Mouse (Mus musculus): ENCODE data around the gene Rnf38. TPM values are rescaled to one million over a fixed set of nuclear protein-coding genes. Genes with fewer than 3 reads are reported as not detected.

The Rnf38 gene
- polyA plus RNA-seq (2014; fragmentation: Nextera tagmentation; extraction: Ambion mirVana): 55.1 and 55.8 TPM in 2 replicates

DNA sequence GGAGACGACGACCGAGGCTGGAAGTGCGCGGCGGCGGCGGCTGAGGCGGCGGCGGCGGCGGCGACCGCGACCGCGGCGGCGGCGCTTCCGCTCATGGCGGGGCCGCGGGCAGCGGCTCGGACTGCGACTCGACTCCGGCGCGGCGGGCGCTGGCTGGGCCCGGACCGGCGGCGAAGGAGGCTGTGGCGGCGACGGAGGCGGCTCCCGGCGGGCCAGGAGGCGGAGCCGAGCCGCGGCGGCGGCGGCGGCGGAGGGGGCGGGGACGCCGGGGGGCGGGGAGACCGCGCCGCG is at the start of gene Rnf38:
TSS of gene Rnf38 (minus strand) at position 77 of the 291 bp plus-strand sequence.
- Histone ChIP-seq H3K36me3 (ENCODE audit: control insufficient read depth, insufficient read depth, low read length) (no peaks in the 10 kb centered on the region), H3K4me3 (ENCODE audit: low read depth, low read length) (peak within 1 kb of the TSS; percentile 93), H3K9me3 (ENCODE audit: control insufficient read depth, low read length) (no peaks in the 10 kb centered on the region), H3K27ac (ENCODE audit: low read depth, low read length) (peak within 1 kb of the TSS; percentile 95), H3K4me2 (ENCODE audit: low read depth) (peak within 1 kb of the TSS; percentile 78), H3K27me3 (ENCODE audit: control insufficient read depth, insufficient read depth, low read length) (no peaks in the 10 kb centered on the region), H3K4me1 (ENCODE audit: control insufficient read depth, insufficient read depth, low read length) (peaks cover 12% of the 10 kb centered on the region), H3K9ac (ENCODE audit: low read length) (peak within 1 kb of the TSS; percentile 87)
- ATAC-seq (ENCODE audit: insufficient read depth, low FRiP score, low TSS enrichment) (no peak), DNase-seq (ENCODE audit: low spot score) (no peak)
- no CpG with 5 or more reads among the region's 61 CpGs for WGBS

DNA sequence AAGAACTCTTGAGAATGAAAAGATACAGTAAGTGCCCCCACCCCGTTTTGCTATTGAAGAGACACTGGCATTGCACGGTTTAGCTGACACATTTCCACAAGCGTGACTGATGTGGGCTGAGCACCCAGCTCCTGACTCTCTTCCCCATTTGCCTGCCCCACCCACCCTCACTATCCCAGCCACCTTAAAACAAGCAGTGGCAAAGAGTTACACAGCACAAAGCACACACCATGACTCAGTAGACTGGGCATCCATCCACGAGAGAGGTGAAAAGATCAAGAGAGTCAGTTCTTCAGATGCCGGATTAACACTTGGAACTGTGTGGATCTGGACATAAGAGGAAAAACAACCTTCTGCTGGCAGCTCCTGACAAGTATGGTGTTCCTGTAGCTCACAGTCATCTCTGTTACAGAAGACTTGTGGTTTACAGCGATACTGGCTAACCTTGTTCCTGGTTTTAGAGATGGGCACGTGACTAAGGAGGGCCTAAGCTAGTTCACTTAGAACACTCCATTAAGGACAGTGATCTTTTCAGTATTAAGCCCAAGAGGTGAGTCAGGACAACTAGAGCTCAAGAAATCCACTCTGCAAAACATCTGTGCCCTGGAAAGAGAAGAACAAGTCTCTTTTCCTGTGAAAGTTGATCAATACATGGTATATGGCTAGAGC is 48.1 kb upstream of the Rnf38 start:
- Histone ChIP-seq H3K27ac (ENCODE audit: low read depth, low read length) (no peak overlapping the region), H3K9ac (ENCODE audit: low read length) (no peak overlapping the region), H3K4me1 (ENCODE audit: control insufficient read depth, insufficient read depth, low read length) (no peaks in the 10 kb centered on the region), H3K4me3 (ENCODE audit: low read depth, low read length) (no peak overlapping the region), H3K27me3 (ENCODE audit: control insufficient read depth, insufficient read depth, low read length) (no peaks in the 10 kb centered on the region), H3K4me2 (ENCODE audit: low read depth) (no peak overlapping the region), H3K9me3 (ENCODE audit: control insufficient read depth, low read length) (no peaks in the 10 kb centered on the region), H3K36me3 (ENCODE audit: control insufficient read depth, insufficient read depth, low read length) (no peaks in the 10 kb centered on the region)
- DNase-seq (ENCODE audit: low spot score) (no peak), ATAC-seq (ENCODE audit: insufficient read depth, low FRiP score, low TSS enrichment) (no peak)
- 81% methylated on average over 7 of the region's 7 CpGs for WGBS

DNA sequence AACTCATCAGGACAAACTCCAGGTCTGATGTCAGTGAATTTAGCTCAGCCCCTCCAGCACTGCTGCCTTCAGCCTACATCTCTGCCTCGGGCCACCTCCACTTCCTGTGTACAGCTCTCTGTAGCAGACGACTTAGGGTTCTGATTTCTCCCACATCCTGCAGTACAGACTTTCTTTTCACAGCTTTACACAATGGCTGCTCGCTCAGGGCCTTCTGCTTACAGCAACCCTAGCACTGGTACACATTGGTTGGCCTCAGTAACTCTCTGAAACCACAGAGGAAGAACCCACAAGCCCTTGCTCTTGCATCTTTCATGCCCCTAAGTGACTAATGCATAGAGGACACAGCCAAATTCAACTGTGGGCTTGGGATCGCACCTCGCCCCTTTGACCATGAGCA is 37.5 kb upstream of the Rnf38 start:
- H3K27ac ChIP-seq (ENCODE audit: low read depth, low read length): no peak overlapping the region
- DNase-seq (ENCODE audit: low spot score): no peak
- H3K27me3 ChIP-seq (ENCODE audit: control insufficient read depth, insufficient read depth, low read length): no peaks in the 10 kb centered on the region
- no peak overlapping the region for H3K9ac ChIP-seq (ENCODE audit: low read length)
- H3K4me2 ChIP-seq (ENCODE audit: low read depth): no peak overlapping the region
- no peaks in the 10 kb centered on the region for H3K36me3 ChIP-seq (ENCODE audit: control insufficient read depth, insufficient read depth, low read length)
- H3K4me3 ChIP-seq (ENCODE audit: low read depth, low read length): no peak overlapping the region
- no peak for ATAC-seq (ENCODE audit: insufficient read depth, low FRiP score, low TSS enrichment)
- WGBS: 72% methylated on average over 5 of the region's 5 CpGs
- no peaks in the 10 kb centered on the region for H3K9me3 ChIP-seq (ENCODE audit: control insufficient read depth, low read length)
- H3K4me1 ChIP-seq (ENCODE audit: control insufficient read depth, insufficient read depth, low read length): no peaks in the 10 kb centered on the region

DNA sequence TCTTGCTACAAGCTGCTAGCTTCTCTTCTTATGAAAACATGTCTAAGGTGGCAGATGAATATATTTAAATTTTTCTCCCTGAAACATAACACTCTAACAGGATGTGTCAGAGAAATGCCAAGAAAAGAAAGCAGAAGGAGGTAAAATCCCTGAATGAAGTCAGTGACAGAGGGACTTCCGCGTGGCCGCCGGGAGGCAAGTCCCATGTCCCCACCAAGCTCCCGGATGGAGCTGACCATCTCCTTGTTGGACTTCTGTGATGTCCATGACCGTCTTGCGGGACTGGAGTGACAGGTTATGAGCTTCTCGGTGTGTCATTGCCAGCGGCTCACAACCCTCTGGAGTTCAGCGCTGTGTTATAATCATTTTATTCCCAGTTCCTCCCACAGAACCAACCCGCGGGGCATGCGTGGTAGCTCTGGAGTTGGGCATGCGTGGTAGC is 35.8 kb upstream of the Rnf38 start:
- Histone ChIP-seq H3K36me3 (ENCODE audit: control insufficient read depth, insufficient read depth, low read length) (no peaks in the 10 kb centered on the region), H3K4me2 (ENCODE audit: low read depth) (no peak overlapping the region), H3K4me1 (ENCODE audit: control insufficient read depth, insufficient read depth, low read length) (no peaks in the 10 kb centered on the region), H3K9me3 (ENCODE audit: control insufficient read depth, low read length) (no peaks in the 10 kb centered on the region), H3K9ac (ENCODE audit: low read length) (no peak overlapping the region), H3K4me3 (ENCODE audit: low read depth, low read length) (no peak overlapping the region), H3K27ac (ENCODE audit: low read depth, low read length) (no peak overlapping the region), H3K27me3 (ENCODE audit: control insufficient read depth, insufficient read depth, low read length) (no peaks in the 10 kb centered on the region)
- ATAC-seq (ENCODE audit: insufficient read depth, low FRiP score, low TSS enrichment): no peak
- DNase-seq (ENCODE audit: low spot score): no peak
- 93% methylated on average over 14 of the region's 14 CpGs for WGBS

DNA sequence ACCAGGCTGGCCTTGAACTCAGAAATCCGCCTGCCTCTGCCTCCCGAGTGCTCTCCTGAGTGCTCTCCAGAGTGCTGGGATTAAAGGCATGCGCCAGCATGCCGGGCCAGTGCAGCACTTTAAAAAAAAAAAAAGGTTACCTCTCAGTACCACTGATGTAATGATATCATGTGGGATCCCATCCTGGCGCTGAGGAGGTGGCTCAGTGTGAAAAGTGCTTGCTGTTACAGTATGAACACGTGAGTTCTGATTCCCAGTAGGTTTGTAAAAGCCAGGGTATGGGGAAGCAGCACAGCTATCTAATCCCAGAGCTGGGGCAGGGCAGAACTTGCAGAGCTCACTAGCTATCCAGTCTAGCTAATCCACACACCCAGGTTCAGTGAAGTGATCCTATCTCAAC is 33.8 kb upstream of the Rnf38 start:
- Histone ChIP-seq H3K4me3 (ENCODE audit: low read depth, low read length) (no peak overlapping the region), H3K4me2 (ENCODE audit: low read depth) (no peak overlapping the region), H3K27me3 (ENCODE audit: control insufficient read depth, insufficient read depth, low read length) (no peaks in the 10 kb centered on the region), H3K27ac (ENCODE audit: low read depth, low read length) (no peak overlapping the region), H3K9me3 (ENCODE audit: control insufficient read depth, low read length) (no peaks in the 10 kb centered on the region), H3K36me3 (ENCODE audit: control insufficient read depth, insufficient read depth, low read length) (no peaks in the 10 kb centered on the region), H3K4me1 (ENCODE audit: control insufficient read depth, insufficient read depth, low read length) (no peaks in the 10 kb centered on the region), H3K9ac (ENCODE audit: low read length) (no peak overlapping the region)
- WGBS: 86% methylated on average over 6 of the region's 6 CpGs
- DNase-seq (ENCODE audit: low spot score): no peak
- ATAC-seq (ENCODE audit: insufficient read depth, low FRiP score, low TSS enrichment): no peak

DNA sequence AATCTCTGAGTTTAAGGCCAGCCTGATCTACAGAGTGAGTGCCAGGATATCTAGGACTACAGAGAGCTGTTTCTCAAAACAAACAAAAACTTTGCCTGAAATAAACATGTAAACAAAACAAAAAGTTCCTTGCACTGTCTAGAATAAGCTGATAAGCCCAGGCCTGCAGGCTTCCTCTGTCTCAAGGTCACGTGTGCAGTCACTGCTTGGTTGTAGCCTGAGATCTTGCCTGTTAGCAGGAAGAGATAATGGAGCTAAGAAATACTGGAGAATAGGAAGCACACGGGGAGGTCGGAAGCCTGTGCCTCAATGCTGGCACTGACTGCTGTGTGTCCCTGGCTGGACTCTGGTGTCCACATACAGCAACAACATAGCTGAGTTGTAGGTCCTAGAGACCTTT is 31.9 kb upstream of the Rnf38 start:
- no peak overlapping the region for H3K27ac ChIP-seq (ENCODE audit: low read depth, low read length)
- H3K9me3 ChIP-seq (ENCODE audit: control insufficient read depth, low read length): no peaks in the 10 kb centered on the region
- ATAC-seq (ENCODE audit: insufficient read depth, low FRiP score, low TSS enrichment) (no peak), DNase-seq (ENCODE audit: low spot score) (no peak)
- H3K9ac ChIP-seq (ENCODE audit: low read length): no peak overlapping the region
- no peaks in the 10 kb centered on the region for H3K4me1 ChIP-seq (ENCODE audit: control insufficient read depth, insufficient read depth, low read length)
- no peaks in the 10 kb centered on the region for H3K36me3 ChIP-seq (ENCODE audit: control insufficient read depth, insufficient read depth, low read length)
- H3K4me2 ChIP-seq (ENCODE audit: low read depth): no peak overlapping the region
- H3K27me3 ChIP-seq (ENCODE audit: control insufficient read depth, insufficient read depth, low read length): no peaks in the 10 kb centered on the region
- no peak overlapping the region for H3K4me3 ChIP-seq (ENCODE audit: low read depth, low read length)
- WGBS: 92% methylated on average over 3 of the region's 3 CpGs

DNA sequence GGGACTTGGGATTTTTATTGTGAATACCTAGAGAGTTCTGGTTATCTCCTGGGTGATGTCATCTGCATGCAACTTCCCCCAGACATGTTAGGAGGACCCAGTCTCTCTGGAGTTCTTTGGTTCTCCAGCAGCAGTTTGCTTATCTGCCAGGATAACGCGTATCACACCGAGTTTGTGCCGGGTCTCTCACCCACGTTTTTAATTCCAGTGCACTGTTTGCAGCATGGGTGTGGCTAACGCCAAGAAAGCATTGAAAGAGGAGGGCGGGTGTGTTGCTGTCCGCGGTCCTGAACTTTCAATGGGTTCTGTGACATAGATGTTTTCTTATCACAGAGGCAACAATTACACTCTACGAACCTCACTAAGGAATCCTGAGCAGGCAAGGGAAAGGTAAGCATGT is 26.7 kb upstream of the Rnf38 start:
- 5% methylated on average over 10 of the region's 10 CpGs for WGBS

DNA sequence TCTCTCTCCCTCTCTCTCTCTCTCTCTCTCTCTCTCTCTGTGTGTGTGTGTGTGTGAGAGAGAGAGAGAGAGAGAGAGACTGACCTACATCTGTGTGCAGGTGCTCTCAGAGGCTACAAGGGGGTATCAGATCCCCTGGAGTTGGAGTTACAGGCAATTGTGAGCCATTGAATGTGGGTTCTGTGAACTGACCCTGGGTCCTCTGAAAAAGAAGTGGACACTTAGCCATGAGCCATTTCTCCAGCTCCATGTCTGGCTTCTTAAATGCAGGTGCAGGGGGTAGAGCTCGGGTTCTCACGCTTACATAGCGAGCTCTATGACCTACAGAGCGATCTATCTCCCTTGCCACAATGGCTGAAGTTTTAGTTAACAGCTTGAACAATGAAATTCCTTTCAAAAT is 25.5 kb upstream of the Rnf38 start:
- no peak overlapping the region for H3K9ac ChIP-seq (ENCODE audit: low read length)
- no peak overlapping the region for H3K27ac ChIP-seq (ENCODE audit: low read depth, low read length)
- no peaks in the 10 kb centered on the region for H3K27me3 ChIP-seq (ENCODE audit: control insufficient read depth, insufficient read depth, low read length)
- no peak overlapping the region for H3K4me3 ChIP-seq (ENCODE audit: low read depth, low read length)
- 74% methylated on average over 4 of the region's 4 CpGs for WGBS
- no peaks in the 10 kb centered on the region for H3K36me3 ChIP-seq (ENCODE audit: control insufficient read depth, insufficient read depth, low read length)
- H3K9me3 ChIP-seq (ENCODE audit: control insufficient read depth, low read length): no peaks in the 10 kb centered on the region
- no peaks in the 10 kb centered on the region for H3K4me1 ChIP-seq (ENCODE audit: control insufficient read depth, insufficient read depth, low read length)
- no peak for ATAC-seq (ENCODE audit: insufficient read depth, low FRiP score, low TSS enrichment)
- DNase-seq (ENCODE audit: low spot score): no peak
- no peak overlapping the region for H3K4me2 ChIP-seq (ENCODE audit: low read depth)

More for the DNA sequence above, 26.7 kb upstream of the Rnf38 start:
- no peak overlapping the region for H3K4me3 ChIP-seq (ENCODE audit: low read depth, low read length)
- no peaks in the 10 kb centered on the region for H3K9me3 ChIP-seq (ENCODE audit: control insufficient read depth, low read length)
- H3K27ac ChIP-seq (ENCODE audit: low read depth, low read length): no peak overlapping the region
- no peak overlapping the region for H3K4me2 ChIP-seq (ENCODE audit: low read depth)
- ATAC-seq (ENCODE audit: insufficient read depth, low FRiP score, low TSS enrichment) (no peak), DNase-seq (ENCODE audit: low spot score) (peak; percentile 72)
- H3K27me3 ChIP-seq (ENCODE audit: control insufficient read depth, insufficient read depth, low read length): no peaks in the 10 kb centered on the region
- H3K9ac ChIP-seq (ENCODE audit: low read length): no peak overlapping the region
- no peaks in the 10 kb centered on the region for H3K36me3 ChIP-seq (ENCODE audit: control insufficient read depth, insufficient read depth, low read length)
- H3K4me1 ChIP-seq (ENCODE audit: control insufficient read depth, insufficient read depth, low read length): no peaks in the 10 kb centered on the region

DNA sequence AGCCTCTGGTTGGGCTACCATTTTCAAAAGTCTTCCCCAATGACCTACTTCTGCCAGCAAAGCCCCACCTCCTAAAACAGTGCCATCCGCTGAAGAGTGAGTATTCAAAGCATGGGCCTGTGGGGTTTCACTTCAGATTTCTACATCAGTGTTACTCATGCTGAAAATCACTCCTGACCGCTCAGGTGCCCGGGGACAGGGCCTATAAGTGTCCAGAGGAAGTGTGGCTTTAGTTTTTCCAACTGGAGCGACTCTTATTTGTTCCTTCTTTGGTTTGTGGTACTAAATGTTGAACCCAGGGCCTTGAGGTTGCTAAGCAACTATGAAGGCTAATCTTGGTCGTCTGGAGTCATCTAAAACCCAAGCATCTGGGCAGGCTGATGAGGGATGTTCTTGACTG is 21.0 kb upstream of the Rnf38 start:
- H3K9me3 ChIP-seq (ENCODE audit: control insufficient read depth, low read length): no peaks in the 10 kb centered on the region
- H3K36me3 ChIP-seq (ENCODE audit: control insufficient read depth, insufficient read depth, low read length): no peaks in the 10 kb centered on the region
- H3K27ac ChIP-seq (ENCODE audit: low read depth, low read length): no peak overlapping the region
- no peak overlapping the region for H3K4me2 ChIP-seq (ENCODE audit: low read depth)
- DNase-seq (ENCODE audit: low spot score): no peak
- no peak overlapping the region for H3K9ac ChIP-seq (ENCODE audit: low read length)
- H3K4me3 ChIP-seq (ENCODE audit: low read depth, low read length): no peak overlapping the region
- no peaks in the 10 kb centered on the region for H3K27me3 ChIP-seq (ENCODE audit: control insufficient read depth, insufficient read depth, low read length)
- no peak for ATAC-seq (ENCODE audit: insufficient read depth, low FRiP score, low TSS enrichment)
- H3K4me1 ChIP-seq (ENCODE audit: control insufficient read depth, insufficient read depth, low read length): peaks cover 6% of the 10 kb centered on the region
- WGBS: 78% methylated on average over 5 of the region's 5 CpGs

All from neural tube, embryonic 11.5 days (tissue).